Mouse (Mus musculus) olfactory bulb, adult 2 months (tissue): ENCODE data around the gene Fam57b. TPM values are rescaled to one million over a fixed set of nuclear protein-coding genes. Genes with fewer than 3 reads are reported as not detected.

Experiments used
- H3K27ac ChIP-seq: fragments of 200-500 bp; 2 replicates; pipeline ENCODE4 v1.5.1; 2012; ENCODE audit warnings: low read depth, low read length; ENCODE audit not compliant: insufficient read depth
- H3K4me1 ChIP-seq: fragments of 200-500 bp; 2 replicates; pipeline ENCODE4 v1.6.1; 2012; ENCODE audit warnings: low read length; ENCODE audit not compliant: control insufficient read depth, insufficient read depth
- H3K4me3 ChIP-seq: fragments of 200-500 bp; 2 replicates; pipeline ENCODE4 v1.5.1; 2012; ENCODE audit warnings: mild to moderate bottlenecking, low read depth, low read length, moderate library complexity; ENCODE audit not compliant: insufficient read depth
- CTCF ChIP-seq: fragments of 200-500 bp; IDR thresholded peaks from 2 replicates; pipeline ENCODE4 v1.5.1; 2012; ENCODE audit warnings: low read depth, mild to moderate bottlenecking, low read length, moderate library complexity; ENCODE audit not compliant: insufficient read depth
- POLR2A ChIP-seq: fragments of 200-500 bp; IDR thresholded peaks from 2 replicates; pipeline ENCODE4 v1.6.1; 2012; ENCODE audit warnings: mild to moderate bottlenecking, low read depth, low read length, moderate library complexity; ENCODE audit not compliant: insufficient read depth
- WGBS: fragments of 180-500 bp; shearing (Covaris S2); methylation state at CpG from one replicate; pipeline ENCODE4 v1.1.7; 2018; 5-methylcytosine and 5-hydroxymethylcytosine counted together
- polyA plus RNA-seq: library from polyadenylated mRNA; stranded (reverse); fragments of >200 nt; gene quantifications from 2 replicates; pipeline ENCODE4 v1.2.4, GENCODE M21; 2012; ENCODE audit warnings: low replicate concordance; ENCODE audit not compliant: missing spikeins, insufficient read depth, insufficient read length

Gene Fam57b
- polyA plus RNA-seq, 1 experiment: not detected

DNA sequence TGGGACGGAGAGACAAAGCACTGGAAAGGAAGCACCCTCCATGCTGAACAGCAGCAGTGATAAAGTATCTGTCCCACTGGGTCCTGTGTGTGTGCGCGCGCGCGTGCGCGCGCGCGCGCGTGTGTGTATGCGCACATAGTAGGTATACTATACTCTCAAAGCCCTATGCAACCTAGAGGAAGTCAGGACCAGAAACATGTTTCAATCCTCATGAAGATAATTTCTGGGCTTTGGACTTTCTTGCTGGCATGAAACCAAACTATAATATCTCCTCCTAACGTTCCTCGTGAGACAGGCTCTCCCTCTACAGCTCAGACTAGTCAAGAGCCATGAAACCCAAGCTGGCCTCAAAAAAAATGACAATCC is 3.6 kb downstream of the Fam57b start:
- H3K4me3 ChIP-seq: no peak overlapping the region
- WGBS: 93% methylated on average over 16 of the region's 16 CpGs
- TF ChIP-seq POLR2A (no peak), CTCF (no peak)
- no peak overlapping the region for H3K27ac ChIP-seq
- peaks cover 20% of the 10 kb centered on the region for H3K4me1 ChIP-seq

DNA sequence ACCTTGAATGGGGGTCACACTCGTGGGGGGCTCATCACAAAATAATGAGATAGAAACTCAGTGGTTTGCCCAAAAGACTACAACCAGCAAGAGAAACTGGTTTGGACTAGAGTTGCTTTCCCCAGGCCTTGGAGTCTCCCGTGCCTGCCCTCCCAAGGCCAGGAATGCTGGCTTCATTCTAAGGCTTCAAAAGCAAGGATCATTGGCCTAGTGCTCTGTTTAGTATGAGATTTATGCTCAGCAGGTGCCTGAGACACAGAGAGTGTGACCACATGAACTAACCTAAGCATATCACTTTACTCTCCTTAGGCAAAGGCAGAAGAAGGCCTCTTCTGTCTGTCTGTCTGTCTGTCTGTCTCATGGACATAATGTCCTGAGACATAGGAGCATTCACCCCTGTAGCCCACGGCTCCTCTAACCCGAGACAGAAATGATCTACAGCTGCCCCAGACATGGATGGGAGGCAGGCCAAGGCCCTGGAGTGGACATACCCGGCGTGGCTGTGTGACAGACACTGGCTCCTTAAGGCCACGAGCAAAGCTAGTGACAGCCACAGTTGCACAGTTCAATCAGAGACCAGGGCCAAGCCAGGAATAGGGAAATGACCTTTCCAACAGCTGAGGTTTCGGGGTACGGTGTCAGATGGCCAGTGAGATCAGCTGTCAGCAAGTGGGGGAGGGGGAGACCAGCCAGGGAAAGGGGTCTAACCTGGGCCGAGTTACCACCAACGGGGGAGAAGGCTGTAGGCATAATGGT is 4.8 kb downstream of the Fam57b start:
- WGBS: 88% methylated on average over 11 of the region's 11 CpGs
- TF ChIP-seq CTCF (no peak), POLR2A (no peak)
- Histone ChIP-seq H3K4me1 (peaks cover 11% of the 10 kb centered on the region), H3K4me3 (no peak overlapping the region), H3K27ac (no peak overlapping the region)

DNA sequence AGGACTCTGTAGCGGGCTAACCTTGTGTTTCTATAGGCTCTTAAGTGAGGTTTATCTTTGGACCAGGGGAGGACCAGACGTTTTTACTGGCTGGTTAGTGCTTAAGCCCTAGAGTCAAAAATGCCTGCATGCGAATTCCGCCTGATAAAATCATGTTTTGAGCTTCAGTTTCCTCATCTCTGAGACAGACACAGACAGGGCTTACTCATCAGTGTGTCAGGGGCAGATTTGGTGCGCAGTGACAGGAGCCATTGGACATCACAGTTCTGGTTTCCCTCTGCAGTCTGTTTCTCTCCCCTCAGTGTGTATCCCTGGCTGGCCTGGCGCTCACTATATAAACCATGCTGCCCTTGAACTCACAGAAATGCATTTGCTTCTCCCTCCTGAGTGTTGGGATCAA is 5.7 kb downstream of the Fam57b start:
- no peak for TF ChIP-seq POLR2A
- TF ChIP-seq CTCF: no peak
- Histone ChIP-seq H3K27ac (no peak overlapping the region), H3K4me3 (no peak overlapping the region), H3K4me1 (peaks cover 18% of the 10 kb centered on the region)
- 93% methylated on average over 6 of the region's 6 CpGs for WGBS

DNA sequence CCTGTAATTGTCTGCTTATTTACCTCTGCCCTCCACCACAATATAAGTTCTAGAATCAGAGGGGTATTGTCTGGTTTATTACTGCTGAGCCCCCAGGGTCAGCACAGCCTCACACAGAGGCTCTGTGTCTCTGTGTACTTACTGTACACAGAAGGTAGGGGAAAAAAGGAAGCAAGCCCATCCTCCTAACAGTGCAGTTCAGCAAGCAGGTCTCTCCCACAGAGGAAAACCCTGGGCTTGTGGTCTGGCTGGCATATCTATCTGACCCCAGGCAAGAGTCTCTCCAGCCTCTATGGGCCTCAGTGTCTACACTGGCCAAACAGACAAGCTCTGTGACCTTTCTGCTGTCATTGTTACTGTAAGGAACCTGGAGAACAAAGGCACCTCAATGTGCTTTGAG is 6.3 kb downstream of the Fam57b start:
- Histone ChIP-seq H3K27ac (no peak overlapping the region), H3K4me3 (no peak overlapping the region), H3K4me1 (peaks cover 24% of the 10 kb centered on the region)
- TF ChIP-seq CTCF (no peak), POLR2A (no peak)

DNA sequence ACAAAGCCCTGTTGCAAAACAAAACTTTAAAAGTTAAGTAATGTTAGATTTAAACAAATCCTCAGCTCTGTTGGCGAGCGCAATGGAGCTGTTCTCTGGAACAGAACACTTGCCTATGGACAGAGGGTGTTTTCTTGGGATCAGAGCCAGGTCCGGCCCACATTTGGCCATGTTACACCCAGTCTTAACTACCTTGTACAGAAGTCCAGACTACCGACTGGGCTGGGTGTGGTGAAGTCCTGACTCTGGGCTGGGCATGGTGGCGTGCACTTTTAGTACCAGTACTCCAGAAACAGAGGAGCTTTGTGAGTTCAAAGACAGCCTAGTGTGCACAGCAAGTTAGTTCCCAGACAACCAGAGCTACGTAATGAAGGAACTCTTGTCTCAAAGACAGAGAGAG is 9.5 kb downstream of the Fam57b start:
- peaks cover 14% of the 10 kb centered on the region for H3K4me1 ChIP-seq
- no peak overlapping the region for H3K4me3 ChIP-seq
- whole genome bisulfite sequencing: 74% methylated on average over 6 of the region's 6 CpGs
- TF ChIP-seq CTCF (no peak), POLR2A (no peak)
- H3K27ac ChIP-seq: no peak overlapping the region

DNA sequence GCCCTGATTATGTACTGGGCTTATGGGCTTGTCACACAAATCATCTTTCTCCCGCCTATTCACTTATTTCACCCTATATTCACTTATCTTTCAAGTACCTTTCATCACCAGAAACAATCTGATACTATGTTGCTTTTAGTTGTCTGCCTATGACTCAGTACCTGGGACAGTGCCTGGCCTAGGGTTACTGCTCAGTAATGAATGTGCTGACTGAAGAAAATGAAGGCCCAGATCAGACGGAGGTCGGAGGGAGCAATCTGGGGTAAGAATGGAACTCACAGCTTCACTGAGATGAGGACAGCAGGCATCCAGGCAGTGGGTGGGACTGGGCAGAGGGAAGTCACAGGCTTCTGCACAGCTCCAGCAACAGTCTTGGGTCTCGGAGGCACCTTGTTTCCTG is 9.9 kb downstream of the Fam57b start:
- Histone ChIP-seq H3K4me1 (peaks cover 14% of the 10 kb centered on the region), H3K4me3 (no peak overlapping the region), H3K27ac (no peak overlapping the region)
- TF ChIP-seq POLR2A: no peak
- TF ChIP-seq CTCF: no peak
- 71% methylated on average over 4 of the region's 4 CpGs for WGBS

DNA sequence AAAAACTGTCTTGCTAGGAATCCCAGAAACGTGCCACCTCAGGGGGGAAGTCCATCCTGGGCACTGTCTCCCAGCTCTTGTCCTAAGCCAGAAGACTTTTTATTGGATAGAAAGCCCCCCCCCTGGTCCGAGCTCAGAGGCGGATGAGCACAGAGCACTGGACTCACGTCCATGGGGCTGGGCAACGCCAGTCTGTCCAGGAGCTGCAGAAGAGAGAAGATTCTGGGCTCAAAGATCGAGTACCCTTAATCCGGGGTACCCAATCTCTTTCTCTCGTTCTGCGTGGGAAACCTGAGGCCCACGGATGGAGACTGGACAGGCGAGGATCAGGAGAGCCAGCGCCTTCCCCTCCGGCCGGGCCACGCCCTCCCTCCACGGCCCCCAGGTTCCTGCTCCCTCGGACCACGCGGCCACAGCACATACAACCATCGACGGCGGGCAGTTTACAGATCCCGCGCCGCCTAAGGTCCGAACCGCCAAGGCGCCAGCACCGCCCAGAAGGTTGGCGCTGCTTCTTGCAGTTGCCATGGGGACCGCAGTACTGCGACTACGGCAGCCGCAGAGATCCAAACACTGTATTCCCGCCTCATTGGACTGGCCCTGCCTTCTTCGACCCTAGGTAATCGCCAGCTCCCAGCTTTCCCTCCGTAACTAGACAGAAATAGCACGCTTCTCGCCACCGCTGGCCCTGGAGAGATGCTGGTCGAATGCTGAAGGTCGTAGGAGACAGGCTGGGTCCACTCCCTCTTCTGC is 11.4 kb downstream of the Fam57b start:
- H3K4me1 ChIP-seq: peaks cover 14% of the 10 kb centered on the region
- peak overlapping the region; percentile 82 for H3K4me3 ChIP-seq
- under 1% methylated on average over 43 of the region's 43 CpGs for WGBS
- TF ChIP-seq CTCF (no peak), POLR2A (peak; percentile 44; the same call in 1 of the 2 replicates)
- peak overlapping the region; percentile 53 for H3K27ac ChIP-seq

DNA sequence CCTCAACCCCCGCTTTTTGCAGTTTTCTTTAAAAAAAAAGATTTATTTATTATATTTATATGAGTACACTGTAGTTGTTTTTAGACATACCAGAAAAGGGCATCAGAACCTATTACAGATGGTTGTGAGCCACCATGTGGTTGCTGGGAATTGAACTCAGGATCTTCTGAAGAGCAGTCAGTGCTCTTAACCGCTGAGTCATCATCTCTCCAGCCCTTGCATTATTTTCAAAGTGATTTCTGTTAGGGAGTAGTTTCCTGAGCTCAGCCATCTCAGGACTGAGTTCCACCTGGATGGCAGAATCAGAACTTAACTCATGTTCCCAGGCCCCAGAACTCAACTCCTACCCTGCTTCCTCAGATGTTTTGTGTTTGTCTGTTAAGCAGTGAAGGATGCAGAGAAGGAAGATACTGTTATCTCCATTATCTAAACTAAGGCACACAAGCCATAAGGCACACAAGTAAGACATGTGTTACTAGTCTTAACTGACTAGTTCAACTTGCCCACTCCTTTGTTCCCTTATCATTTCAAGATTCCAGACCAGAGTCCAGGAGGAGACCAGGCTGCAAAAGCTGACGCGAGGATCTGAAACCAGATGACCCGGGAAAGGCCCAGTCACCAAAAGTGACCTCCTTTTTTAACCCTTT is 12.4 kb downstream of the Fam57b start:
- TF ChIP-seq POLR2A (no peak), CTCF (no peak)
- 62% methylated on average over 5 of the region's 5 CpGs for WGBS
- H3K27ac ChIP-seq: no peak overlapping the region
- H3K4me1 ChIP-seq: peaks cover 14% of the 10 kb centered on the region
- no peak overlapping the region for H3K4me3 ChIP-seq

DNA sequence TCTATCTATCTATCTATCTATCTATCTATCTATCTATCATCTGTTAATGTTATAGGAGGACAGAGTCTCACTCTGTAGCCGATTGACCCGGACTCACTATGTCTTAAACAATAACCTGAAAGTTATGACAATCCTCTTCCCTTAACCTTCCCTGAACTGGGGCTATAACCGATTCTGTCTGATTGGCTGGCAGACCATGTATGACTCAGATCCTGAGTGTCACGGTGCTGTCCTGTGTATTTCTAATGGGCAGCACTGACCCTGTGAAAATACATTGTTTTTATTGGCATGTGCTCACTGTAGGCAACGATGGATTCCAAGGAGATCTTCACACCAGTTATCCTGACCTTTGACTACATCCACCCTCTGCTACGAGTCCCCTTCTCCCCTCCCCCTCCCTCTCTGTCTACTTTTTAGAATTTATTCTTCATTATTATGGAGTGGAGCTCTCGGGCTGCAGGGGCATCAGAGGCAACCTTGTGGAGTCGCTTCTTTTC is 18.3 kb downstream of the Fam57b start:
- no peak for TF ChIP-seq CTCF
- no peak overlapping the region for H3K27ac ChIP-seq
- no peaks in the 10 kb centered on the region for H3K4me1 ChIP-seq
- no peak overlapping the region for H3K4me3 ChIP-seq
- 61% methylated on average over 8 of the region's 8 CpGs for WGBS
